Mouse (Mus musculus) sigmoid colon, adult 10 weeks (tissue): ENCODE data around the gene Ttyh3. TPM values are rescaled to one million over a fixed set of nuclear protein-coding genes. Genes with fewer than 3 reads are reported as not detected.

ENCODE experiments used
- polyA plus RNA-seq: library from polyadenylated mRNA; stranded (reverse); fragments of 350-450 nt; fragmentation: Illumina TruSeq; extraction: RNeasy Lipid Tissue Mini Kit (QIAGEN cat#74804); gene quantifications from one replicate; pipeline ENCODE4 v1.2.3, GENCODE M21; 2014; ENCODE audit warnings: low read depth, low replicate concordance

The Ttyh3 gene
- 2.7 TPM for polyA plus RNA-seq

DNA sequence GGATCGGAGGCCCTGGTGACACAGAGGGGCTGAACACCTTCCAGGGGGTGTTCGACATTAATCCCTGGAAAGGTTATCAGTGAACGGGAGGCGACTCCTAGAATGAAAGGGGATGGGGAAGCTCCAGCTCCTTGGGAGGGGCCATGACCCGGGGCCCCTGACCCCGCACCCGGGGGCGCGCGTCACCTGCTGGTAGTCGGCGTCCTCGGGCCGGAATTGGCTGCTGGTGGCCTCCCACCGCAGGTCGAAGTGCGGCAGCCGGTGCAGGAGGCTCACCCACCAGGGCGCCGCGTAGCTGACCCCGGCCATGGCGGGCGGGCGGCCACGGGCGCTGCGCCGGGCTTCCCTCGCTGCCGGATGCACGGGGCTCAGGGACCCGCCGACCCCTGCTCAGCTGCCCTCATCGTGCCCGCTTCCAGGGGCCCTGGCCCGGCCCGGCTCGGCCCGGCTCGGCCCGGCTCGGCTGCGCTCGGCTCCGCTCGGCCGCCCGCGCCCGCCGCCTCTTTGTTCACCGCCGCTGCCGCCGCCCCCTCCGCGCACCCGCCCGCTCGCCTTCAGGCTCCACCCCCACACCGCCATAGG is at the start of gene Ttyh3:
Gene Ttyh3, minus strand, starts transcription at position 513 of the 582 bp plus-strand sequence.

DNA sequence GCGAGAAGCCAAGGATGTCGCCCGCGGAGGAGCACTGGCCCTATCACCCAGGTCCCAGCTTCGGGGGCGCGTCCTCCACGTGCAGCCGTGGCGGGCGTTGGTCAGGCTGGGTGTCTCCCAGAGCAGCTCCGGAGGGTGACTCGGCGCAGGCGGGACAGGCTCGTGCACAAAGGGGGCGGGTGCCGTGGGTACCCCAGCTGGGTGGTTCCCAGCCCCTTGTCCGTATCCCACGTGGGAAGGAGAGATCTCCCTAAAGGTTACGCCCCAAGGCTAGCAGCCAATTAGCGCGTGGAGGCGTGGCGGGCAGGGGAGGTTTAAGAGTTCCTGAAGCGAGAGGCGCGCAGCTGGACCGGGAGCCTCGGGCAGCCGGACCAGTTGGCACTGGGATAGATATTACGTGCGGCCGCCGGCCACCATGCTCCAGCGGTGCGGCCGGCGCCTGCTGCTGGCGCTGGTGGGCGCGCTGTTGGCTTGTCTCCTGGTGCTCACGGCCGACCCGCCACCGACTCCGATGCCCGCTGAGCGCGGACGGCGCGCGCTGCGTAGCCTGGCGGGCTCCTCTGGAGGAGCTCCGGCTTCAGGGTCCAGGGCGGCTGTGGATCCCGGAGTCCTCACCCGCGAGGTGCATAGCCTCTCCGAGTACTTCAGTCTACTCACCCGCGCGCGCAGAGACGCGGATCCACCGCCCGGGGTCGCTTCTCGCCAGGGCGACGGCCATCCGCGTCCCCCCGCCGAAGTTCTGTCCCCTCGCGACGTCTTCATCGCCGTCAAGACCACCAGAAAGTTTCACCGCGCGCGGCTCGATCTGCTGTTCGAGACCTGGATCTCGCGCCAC is 41.6 kb downstream of the Ttyh3 start, which contains the start of gene Lfng:
Gene Lfng, plus strand, starts transcription at position 320 of the 835 bp plus-strand sequence.

Other genes with a start within 250 kb of the Ttyh3 start
- 24.6 TPM for gene Eif3b, start 229.7 kb downstream of the Ttyh3 start, polyA plus RNA-seq
- not detected for gene Gm4869, start 203.4 kb downstream of the Ttyh3 start, polyA plus RNA-seq
- gene Chst12, start 143.5 kb downstream of the Ttyh3 start, polyA plus RNA-seq = 0.66 TPM
- not detected for gene Grifin, start 84.0 kb downstream of the Ttyh3 start, polyA plus RNA-seq
- gene Lfng, start 41.7 kb downstream of the Ttyh3 start, polyA plus RNA-seq = 0.98 TPM
- gene Iqce, start 53.3 kb upstream of the Ttyh3 start, polyA plus RNA-seq = 5.3 TPM
- 3.1 TPM for gene Brat1, start 56.0 kb upstream of the Ttyh3 start, polyA plus RNA-seq
- gene Amz1, start 75.1 kb upstream of the Ttyh3 start, polyA plus RNA-seq = 0.13 TPM
- 2.3 TPM for gene Gna12, start 181.4 kb upstream of the Ttyh3 start, polyA plus RNA-seq